Mouse (Mus musculus) kidney, postnatal 36 days (tissue): ENCODE measurements around the gene Atpif1.

Experiments
- DNase-seq, 2 experiments: peaks; one replicate each; pipeline ENCODE4 v3.0.0; 2021 to 2022; ENCODE audit warnings: mixed read lengths in 2 of 2

Atpif1 gene

GRCm38 (mm10) chr4:132526678-132527077, 6.8 kb downstream of the Atpif1 start:
- no peak for DNase-seq

GRCm38 (mm10) chr4:132524808-132525207, 8.7 kb downstream of the Atpif1 start:
- no peak for DNase-seq

DNA sequence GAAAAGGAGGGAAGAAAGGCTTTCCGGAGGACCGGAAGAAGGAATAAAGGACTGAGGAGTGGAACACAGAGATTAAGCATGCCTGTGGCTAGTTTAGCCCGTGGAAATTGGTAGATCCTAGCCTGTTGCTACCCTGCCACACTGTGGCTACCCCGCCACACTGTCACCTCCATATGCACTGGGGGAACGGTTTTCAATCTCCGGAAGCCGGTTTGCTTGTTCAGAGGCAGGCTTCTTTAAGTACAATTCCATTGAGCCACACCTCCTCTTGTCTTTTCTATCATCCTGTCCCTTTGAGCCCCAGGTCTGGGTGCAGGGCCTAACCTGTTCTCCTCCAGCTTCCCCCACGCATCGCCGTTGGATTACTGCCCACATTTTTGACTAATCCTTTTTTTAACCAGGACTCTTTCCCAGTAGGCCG, 9.1 kb downstream of the Atpif1 start:
- DNase-seq, result no peak

- DNase-seq, result no peak
Observed at GRCm38 (mm10) chr4:132519188-132519587, 14.3 kb downstream of the Atpif1 start.

- peak; percentile 65 to 93 for DNase-seq
Observed at GRCm38 (mm10) chr4:132518066-132518465, 15.4 kb downstream of the Atpif1 start.

DNA sequence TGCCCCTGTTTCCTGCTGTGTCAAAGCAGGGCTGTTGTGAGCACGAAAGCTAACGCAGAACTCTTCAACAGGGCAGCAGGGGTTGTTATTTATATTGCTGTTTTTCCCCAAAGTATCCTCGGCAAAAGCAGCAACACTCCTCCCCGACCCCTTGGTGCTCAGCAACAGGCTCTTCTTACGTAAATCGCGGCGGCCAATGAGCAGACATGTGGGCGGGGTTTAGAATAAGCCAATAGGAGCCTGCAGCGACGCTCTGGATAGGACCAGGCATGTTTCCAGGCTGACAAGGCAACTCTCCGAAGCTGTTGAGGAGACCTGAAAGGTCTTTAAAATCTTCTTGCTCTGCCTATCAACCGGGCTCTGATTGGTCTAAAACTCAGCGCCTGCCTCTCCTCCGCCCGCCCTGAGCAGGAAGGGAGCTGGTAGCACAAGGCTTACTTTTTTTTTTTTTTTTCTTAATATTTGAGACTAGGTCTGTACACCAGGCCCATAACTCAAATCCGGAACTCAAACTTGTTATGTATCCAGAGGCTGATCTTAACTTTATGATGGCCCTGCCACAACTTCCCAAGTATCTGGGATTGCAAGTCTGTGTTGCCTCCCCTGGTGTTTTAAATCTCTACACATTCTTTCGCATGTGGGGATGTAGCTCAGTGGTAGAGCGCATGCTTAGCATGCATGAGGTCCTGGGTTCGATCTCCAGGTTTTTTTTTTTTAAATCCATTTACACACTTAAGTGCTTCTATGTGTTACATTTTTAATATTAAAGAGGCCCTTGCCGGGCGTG, 17.9 kb downstream of the Atpif1 start:
- peak; percentile 94 to 99 for DNase-seq

DNA sequence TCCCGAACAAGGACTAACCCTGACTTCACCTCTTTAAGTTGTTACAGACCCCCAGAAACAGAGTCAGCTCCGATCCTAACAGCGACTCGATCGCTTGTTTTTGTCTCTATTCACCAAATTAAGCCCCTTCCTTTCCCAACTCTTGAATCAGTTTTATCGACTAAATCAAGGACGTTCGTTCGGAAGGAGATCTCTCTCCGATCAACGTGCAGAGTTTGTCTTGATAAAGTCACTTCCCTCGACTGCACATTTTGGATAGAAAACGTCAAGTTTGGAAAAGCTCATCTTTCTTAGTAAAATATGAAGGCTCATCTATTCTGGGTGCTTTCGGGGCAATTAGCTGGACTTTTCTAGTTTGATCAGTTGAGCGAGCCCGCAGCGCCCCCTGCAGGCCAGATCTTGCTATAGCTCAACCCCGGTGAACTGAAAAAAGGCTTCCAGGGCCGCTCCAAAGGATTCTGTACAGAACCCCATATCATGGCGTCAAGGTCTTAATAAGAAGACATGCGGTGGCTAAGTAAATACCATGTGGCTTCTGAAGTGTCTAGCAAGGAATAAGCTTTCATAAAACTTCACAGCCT, 18.8 kb downstream of the Atpif1 start:
- DNase-seq, result peak; percentile 87 to 95

DNA sequence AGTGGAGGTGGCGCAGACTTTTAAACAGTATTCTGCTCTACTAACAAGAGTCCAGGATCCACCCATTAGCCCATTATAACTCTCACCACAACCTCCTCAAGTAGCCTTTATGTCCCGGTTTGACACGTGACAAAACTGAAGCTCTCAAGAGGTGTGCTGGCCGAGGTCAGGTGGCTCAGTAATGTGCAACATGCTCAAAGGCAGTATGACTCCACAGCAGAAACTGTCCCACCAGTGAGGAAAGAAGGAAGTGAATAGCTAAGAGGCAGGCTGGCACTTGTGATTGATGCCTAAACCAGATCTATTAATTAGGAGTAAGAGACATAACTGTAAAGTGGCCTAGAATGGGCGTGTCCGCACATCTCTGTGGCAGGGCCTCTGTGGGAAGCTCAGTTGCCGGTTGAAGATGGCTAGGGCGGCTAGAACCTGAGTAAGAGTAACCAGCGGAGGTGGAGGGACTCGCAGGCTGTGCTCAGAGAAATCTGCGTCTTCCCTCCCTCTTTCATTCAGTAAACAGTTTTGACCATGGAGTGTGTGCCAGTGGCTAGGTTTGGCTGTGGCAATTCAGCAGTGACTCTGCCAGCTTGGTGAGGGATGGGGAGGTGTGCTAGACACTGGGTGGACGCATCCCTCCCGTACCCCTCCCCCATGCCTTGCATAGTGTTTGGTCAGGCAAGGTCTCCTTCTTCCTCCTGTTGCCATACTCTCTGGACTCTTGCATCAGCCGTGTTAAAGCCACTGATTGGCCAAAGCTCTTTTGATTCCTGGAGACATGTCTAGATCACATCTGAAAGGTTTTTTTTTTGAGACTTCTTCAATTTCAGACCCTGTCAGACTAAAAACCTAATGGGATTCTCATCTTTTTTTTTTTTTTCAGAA, 19.8 kb downstream of the Atpif1 start:
- no peak for DNase-seq

DNA sequence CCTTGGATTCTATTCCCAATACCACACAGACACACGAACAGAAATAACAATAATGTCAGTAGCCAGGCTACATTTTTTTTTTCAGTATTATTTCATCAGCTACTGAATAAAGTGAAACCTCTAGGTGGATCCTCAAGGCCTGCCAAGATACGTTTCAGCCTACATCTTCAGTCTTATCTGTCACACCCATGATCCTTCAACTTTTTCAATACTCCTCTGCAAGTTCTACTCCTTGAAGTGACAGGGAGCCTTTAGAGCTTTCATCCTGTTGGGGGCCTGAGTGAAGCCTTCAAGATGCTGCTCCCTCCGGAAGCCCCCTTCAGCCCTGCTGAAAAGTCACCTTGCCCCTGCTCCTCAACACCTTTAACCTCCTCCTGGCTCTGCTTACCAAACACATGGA, 21.4 kb downstream of the Atpif1 start:
- no peak for DNase-seq

- peak; percentile 98 to 99 for DNase-seq
Observed at GRCm38 (mm10) chr4:132510352-132510798, 23.1 kb downstream of the Atpif1 start, which contains the start of gene Sesn2. Sesn2 (minus strand) TSS chr4:132510501.

- DNase-seq, result peak; percentile 94 to 95
Observed at GRCm38 (mm10) chr4:132509621-132510296, 23.7 kb downstream of the Atpif1 start.

DNA sequence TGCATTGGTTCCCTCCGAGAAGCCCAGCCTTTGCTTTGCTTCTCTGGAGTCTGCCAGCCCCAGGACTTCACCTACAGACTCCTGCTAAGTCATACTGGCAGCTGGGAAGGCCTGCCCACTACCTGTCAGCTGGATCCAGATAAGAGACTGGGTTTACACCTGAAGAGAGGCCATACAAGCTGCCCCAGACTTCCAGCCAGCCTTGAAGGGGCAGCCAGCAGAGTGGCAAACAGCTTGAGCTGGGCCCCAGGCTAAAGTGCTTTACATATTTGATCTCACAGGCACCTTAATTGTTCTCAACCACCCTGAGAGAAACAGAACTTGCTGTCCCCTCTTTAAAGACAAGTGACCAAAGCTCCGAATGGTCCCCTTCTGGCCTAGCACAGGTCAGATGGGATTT, 26.2 kb downstream of the Atpif1 start:
- DNase-seq, result peak in 1 of 2 experiments; percentile 23

DNA sequence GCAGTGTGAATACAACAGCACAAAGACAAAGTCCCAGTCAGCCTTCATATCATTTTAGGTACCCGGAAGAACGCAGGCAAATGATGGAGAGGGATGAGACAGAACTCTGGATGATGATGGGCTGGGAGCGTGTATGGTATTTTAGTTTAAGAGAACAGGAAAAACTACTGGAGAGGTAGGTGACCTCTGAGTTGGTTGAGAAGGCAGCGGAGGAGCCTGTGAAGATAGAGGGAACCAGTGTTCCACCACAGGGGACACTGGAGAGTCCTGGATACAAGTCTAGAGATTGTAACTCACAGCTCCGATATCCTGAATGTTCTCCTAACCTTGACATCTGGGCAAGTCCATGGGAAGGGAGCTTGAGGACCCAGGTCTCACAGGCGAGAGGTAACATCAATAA, 27.2 kb downstream of the Atpif1 start:
- no peak for DNase-seq

DNA sequence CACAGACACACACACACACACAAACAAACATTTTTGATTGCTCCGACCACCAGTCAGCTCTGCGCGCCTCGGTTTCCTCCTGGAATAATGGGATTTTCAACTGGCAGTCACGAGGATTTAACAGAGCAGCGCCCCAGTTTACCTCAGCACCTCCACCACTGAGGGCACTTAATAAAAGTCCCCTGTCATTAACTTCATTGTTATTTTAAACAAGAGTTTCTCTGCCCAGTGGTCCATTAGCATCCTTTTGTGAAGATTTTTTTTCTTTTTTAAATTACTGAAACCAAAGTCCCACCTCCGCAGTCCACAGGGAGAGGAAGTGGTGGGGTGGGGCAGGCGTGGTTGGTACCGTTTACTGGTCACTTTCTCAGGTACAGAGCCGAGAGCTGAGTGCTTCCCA, 27.7 kb downstream of the Atpif1 start:
- DNase-seq, result no peak

DNA sequence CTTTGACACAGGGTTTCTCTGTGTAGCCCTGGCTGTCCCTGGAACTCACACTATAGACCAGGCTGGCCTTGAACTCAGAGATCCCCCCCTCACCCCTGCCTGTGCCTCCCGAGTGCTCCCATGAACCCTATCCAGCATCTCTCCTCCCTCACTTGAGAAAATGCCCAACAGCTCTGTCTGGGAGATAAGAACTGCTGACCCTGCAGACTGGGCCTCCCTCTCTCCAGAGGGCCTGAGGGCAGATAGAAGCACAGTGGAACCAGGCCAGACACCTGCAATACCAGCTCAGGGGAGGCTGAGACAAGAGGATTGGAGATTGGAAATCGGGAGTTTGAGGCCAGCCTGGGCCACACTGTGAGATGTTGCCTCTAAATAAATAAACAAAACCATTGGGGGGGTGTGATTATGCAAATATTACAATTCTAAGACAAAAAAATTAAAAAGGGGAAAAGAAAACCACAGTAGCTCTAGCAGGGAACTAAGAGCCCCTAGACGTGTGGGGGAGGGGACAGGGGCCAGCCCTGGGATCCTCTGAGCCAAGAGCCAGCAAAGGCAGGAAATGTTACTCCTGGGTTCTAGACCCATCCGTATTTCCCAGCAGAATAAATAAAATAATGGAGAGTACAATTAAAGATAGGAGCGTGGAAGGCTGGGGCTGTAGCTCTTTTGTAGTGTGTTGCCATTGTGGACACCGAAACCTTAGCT, 28.3 kb downstream of the Atpif1 start:
- peak; percentile 34 to 50 for DNase-seq

DNA sequence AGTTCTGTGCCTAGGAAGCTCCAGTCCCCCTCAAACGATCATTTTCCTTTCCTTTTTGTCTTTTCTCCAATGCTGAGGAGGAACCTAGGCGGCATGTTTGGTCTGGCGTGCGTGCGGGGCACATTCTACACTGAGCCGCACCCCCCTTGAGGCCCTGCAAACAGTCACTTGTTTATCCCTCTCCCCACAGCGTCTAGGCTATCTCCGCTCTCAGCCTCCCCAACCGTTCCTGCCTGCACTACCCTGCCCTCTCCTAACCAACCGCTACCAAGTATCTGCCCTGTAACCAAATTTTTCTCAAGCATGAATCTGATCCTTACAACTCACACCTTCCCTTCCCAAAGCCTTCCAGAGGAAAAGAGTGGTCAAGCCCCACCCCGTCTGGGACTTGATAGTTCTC, 30.1 kb downstream of the Atpif1 start:
- no peak for DNase-seq

- DNase-seq, result no peak
Observed at GRCm38 (mm10) chr4:132501639-132502038, 31.8 kb downstream of the Atpif1 start.

DNA sequence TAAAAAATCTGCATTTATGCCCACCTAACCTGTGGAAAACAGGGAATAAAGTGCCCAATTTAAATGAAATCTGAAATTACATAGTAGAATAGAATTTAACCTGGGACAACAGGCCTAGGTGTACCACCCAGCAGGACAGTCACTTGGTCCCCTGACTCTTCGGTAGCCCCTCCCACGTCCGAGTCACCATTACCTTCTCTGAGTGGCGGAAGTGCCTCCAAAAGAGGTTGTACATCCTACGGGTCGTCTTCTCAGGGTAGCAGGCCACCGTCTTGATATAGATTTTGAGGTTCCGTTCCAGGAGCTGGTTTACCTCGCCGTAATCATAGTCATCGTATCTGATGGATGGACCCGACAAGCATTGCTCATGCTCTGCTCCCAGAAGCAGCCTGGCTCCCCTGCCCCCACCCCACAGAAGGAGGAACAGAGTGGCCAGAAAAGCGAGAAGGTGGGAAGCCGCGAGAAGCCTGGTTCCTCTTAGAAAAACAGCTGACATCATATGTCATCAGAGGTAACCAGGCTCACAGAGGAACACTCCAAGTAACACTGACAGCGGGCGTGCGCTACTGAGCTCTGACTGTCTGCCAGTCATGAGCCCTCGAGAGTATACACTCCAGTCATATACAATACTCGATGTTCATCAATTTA, 39.1 kb downstream of the Atpif1 start:
- peak in 1 of 2 experiments; percentile 22 for DNase-seq

DNA sequence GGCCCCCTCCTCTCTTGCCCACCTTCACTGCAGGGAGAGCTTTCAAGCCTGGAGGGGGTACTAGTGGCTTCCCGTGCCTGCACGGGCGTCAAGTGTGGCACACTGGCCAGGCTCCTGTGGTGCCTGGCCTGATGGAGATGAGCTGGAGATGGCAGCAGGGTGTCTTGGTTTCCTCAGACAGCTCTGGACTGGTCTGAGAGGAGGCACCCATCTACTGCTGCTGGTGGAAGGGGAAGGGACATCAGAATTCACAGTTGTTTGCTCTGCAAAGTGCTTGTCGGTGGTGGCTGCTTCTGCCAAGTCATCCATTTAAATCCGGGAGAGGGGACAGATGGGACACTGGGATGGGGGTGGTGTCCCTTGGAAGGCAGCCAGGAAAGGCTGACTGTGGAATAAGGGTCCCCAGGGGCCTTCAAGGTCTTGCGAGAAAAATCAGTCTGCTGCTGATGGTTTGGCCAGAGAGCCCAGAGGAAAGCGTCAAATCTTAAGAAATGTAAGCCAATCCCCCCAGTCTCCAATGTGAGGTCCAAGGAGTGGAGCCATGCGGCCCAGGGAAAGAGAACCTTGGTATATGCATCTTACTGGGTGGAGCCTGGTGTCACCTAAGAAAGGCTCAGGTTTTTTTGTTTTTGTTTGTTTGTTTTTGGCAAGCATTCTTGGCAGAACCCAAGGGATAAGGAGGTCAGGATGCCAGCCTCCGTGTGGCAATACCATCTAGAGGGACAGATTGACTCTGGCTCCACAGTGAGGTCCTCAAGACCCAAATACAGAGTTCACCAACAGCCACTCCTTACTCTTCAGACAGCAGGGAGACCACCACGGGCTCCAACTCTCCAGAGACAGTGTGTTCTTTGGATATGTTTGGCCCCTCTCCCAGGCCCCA, 41.0 kb downstream of the Atpif1 start:
- DNase-seq, result peak; percentile 63 to 68

- peak; percentile 90 to 94 for DNase-seq
Observed at GRCm38 (mm10) chr4:132491748-132492147, 41.7 kb downstream of the Atpif1 start.
